Mouse (Mus musculus) cerebellum, adult (tissue): ENCODE measurements around the gene Slc7a15.
"Not testable (repeated sequence)": the region's sequence is repeated elsewhere in the genome, so short reads cannot be mapped to it uniquely, and the experiment has no call there.

Experiments used
- ATAC-seq: cut with Nextera tagmentation; 2 replicates; pipeline ENCODE4 v1.9.2; 2017; ENCODE audit warnings: mild to moderate bottlenecking, moderate library complexity, mixed read lengths; ENCODE audit not compliant: insufficient number of reproducible peaks, low FRiP score, low TSS enrichment

Slc7a15 gene

GRCm38 (mm10) chr12:8598966-8599365, at the start of gene Slc7a15:
Slc7a15 (minus strand) TSS chr12:8599066.
- not testable (repeated sequence) for ATAC-seq

GRCm38 (mm10) chr12:8648211-8648610, 49.3 kb upstream of the Slc7a15 start:
- not testable (repeated sequence) for ATAC-seq

DNA sequence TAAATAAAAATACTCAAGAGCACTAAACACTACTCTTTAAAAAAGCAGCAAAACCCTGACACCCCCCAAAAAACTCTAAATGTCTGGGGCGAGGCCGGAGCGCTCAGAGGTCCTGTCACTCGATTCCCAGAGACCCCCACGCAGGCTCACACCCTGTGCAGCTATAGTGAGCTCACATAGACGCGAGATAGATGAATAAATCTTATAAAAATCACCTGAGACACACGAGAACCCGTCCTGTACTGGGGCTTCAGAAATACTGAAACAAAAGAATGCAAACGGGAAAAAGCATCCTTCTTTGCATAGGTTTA, 42.5 kb upstream of the Slc7a15 start:
- ATAC-seq, result peak; percentile 22; the same call in 1 of the 2 replicates

DNA sequence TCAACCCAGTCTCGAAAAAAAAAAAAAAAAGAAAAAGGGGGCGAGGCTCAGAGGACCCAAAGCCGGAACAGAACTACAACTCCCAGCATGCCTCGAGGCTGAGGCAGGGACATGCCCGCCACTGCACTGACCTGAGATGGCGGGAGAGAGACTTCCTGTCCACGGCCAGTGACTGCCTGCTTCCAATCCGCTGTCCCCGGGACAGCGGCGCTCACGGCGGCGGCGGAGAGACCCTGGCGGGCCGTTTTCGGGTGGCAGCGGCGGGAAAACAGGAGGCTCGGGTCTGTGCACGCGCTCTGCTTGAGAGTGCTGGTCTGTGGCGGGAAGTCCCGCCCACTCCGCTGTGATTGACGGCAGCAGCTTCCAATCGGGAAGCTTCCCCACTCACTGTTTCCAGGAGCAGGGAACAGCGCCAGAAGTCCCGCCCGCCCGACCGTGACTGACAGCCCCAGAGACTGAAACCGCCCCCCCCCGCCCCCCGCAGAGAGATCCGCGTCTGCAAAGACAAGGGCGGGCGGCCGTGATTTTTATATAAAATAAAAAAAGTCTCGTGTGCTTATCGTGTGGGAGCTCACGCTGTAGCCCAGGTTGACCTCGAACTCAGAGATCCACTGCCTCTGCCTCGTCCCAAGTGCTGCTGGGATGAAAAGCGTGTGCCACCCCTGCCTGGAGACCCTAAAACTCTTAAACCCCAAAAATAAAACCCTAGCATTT, 42.0 kb upstream of the Slc7a15 start:
- peak; percentile 99 for ATAC-seq

- not testable (repeated sequence) for ATAC-seq
These were observed 41.3 kb upstream of the Slc7a15 start for GRCm38 (mm10) chr12:8640186-8640585.

DNA sequence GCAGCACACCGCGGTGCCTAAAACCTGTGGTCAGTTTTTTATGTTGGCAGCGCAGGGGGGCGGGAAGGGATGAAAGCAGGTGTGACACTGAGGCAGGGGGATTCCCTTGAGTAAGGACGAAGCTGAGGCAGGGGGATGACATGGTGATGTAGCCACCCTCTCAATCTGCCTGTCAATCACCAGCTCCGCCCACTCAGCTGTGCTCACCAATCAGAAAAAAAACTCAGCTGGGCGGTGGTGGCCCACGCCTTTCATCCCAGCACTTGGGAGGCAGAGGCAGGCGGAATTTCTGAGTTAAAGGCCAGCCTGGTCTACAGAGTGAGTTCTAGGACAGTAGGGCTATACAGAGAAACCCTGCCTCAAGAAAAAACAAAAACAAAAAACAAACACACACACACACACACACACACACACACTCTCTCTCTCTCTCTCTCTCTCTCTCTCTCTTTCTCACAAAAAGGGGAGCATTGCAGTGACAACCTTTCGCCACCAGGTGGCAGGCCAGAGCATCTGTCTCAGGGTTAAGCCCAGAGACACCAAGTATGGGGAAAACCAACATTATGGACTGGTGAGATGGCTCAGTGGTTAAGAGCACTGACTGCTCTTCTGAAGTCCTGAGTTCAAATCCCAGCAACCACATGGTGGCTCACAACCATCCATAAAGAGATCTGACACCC, 39.7 kb upstream of the Slc7a15 start:
- not testable (repeated sequence) for ATAC-seq

DNA sequence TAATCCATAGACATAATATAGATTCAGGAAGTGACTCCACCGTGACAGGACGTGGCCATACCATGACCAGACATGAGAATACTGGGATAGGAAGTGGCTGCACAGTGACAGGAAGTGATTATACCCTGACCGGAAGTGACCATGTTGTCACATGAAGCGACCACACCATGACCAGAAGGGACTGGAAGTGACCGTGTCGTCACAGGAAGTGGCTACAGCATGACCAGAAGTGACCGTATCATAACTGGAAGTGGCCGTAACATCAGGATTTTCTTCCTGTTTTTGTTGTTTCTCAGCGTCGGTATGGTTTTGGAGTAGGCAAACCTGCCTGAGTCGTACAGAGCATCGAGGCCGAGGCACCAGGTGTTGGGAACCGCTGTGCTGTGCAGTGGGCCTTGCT, 38.1 kb upstream of the Slc7a15 start:
- ATAC-seq, result no peak

DNA sequence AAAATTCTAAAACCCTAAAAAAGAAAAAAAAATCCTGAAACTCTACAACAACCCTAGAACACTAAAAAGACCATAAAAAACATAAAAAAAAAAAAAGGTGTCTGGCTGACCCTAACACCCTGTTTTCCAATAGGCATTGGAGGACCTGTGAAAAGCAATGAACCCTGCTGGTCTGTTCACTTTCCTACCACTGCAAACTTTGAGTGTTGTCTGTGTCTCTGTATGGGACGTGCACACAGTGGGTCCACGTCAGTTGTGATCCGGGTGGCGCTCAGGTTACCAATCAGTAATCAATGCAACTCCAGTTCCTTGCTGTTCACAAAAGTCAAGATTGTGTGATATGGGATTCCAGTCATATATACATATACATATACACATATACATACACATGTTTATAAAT, 36.7 kb upstream of the Slc7a15 start:
- ATAC-seq, result no peak

GRCm38 (mm10) chr12:8634306-8634705, 35.4 kb upstream of the Slc7a15 start:
- ATAC-seq, result no peak

GRCm38 (mm10) chr12:8632737-8633365, 34.0 kb upstream of the Slc7a15 start:
- no peak for ATAC-seq

DNA sequence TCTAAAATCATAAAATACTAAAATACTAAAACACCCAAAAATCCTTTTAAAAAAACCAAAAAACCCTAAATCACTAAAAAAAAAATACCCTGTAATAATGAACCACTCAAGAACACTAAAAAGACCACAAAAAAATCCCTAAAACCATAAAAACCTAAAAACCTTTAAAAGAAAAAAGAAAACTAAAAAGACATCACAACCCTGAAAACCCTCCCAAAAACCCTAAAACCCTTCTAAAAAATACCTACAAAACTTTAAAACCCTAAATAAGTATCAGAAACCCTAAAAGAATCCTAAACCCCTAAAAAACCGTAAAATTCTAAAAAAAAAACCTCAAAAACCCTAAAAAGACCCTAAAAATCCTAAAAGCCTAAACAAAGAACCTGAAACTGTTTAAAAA, 32.8 kb upstream of the Slc7a15 start:
- no peak for ATAC-seq

GRCm38 (mm10) chr12:8629537-8629936, 30.7 kb upstream of the Slc7a15 start:
- ATAC-seq, result peak; percentile 31; the same call in 1 of the 2 replicates

GRCm38 (mm10) chr12:8620678-8621018, 21.8 kb upstream of the Slc7a15 start:
- ATAC-seq, result no peak

GRCm38 (mm10) chr12:8619827-8620677, 21.2 kb upstream of the Slc7a15 start:
- ATAC-seq, result no peak

DNA sequence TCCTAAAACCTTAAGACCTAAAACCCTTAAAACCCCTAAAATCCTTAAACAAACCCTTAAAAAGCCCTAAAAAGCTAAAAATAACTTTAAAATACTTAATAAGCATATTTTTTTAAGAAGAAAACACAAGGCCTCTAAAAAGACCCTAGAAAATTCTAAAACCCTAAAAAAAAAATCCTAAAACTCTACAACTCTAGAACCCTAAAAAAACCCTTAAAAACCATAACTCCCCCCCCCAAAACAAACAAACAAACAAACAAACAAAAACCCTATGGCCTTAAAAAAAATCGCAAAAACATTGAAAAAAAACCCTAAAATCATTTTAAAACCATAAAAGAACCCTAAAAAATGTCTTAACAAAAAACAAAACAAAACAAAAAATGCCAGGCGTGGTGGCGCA, 19.4 kb upstream of the Slc7a15 start:
- ATAC-seq, result no peak

- ATAC-seq, result no peak
These were observed 10.2 kb upstream of the Slc7a15 start for GRCm38 (mm10) chr12:8609070-8609469.

- no peak for ATAC-seq
These were observed 3.3 kb downstream of the Slc7a15 start for GRCm38 (mm10) chr12:8595611-8596010.

GRCm38 (mm10) chr12:8591326-8591725, 7.5 kb downstream of the Slc7a15 start:
- not testable (repeated sequence) for ATAC-seq

- no peak for ATAC-seq
These were observed 25.5 kb downstream of the Slc7a15 start for GRCm38 (mm10) chr12:8573405-8573804.

- not testable (repeated sequence) for ATAC-seq
These were observed 26.9 kb downstream of the Slc7a15 start for GRCm38 (mm10) chr12:8571903-8572341.
